Mouse (Mus musculus): Measurements from ENCODE around the gene Ptpn3. TPM values are rescaled to one million over a fixed set of nuclear protein-coding genes. Genes with fewer than 3 reads are reported as not detected.

The Ptpn3 gene
- total and polyA plus RNA-seq, 3 experiments, result 4.7 to 8.4 TPM; not detected in 1

- H3K27ac ChIP-seq (ENCODE audit: control insufficient read depth, low read depth, low read length), result no peak overlapping the region
- no peak overlapping the region for H3K4me3 ChIP-seq (ENCODE audit: control insufficient read depth in 1 of 2, insufficient read depth in 1 of 2, low read depth in 2 of 2, low read length in 2 of 2)
- H3K79me2 ChIP-seq (ENCODE audit: control insufficient read depth, insufficient read depth, low read length, poor library complexity), result no peaks in the 10 kb centered on the region
- H3K9ac ChIP-seq (ENCODE audit: control insufficient read depth, low read depth, low read length, poor library complexity, severe bottlenecking), result no peak overlapping the region
- peaks cover 0 to 6% of the 10 kb centered on the region in 2 experiments; a peak in 2 of 4 replicates for H3K4me1 ChIP-seq (ENCODE audit: control insufficient read depth in 1 of 2, insufficient read depth in 2 of 2, low read length in 2 of 2)
- no peak for TF ChIP-seq RCOR1 (IDR thresholded peaks at IDR 0.05; ENCODE audit: low read depth, low read length)
- TF ChIP-seq TAL1 (IDR thresholded peaks at IDR 0.05; ENCODE audit: low read length), result peak; percentile 25; the same call in 1 of the 2 replicates
- no peaks in the 10 kb centered on the region for H3K36me3 ChIP-seq (ENCODE audit: control insufficient read depth in 1 of 2, insufficient read depth in 2 of 2, low read length in 2 of 2)
- no peaks in the 10 kb centered on the region for H3K9me3 ChIP-seq (replicated peaks; ENCODE audit: insufficient read depth, low read length)
- no peak for DNase-seq (ENCODE audit: low read depth, low spot score)
- H3K27me3 ChIP-seq (ENCODE audit: control insufficient read depth in 1 of 2, insufficient read depth in 2 of 2, low read length in 2 of 2), result peaks cover 0 to 1% of the 10 kb centered on the region in 2 experiments; a peak in 1 of 4 replicates
These were observed 128.8 kb downstream of the Ptpn3 start for GRCm38 (mm10) chr4:57172861-57173260.

- TF ChIP-seq MEF2A (IDR thresholded peaks at IDR 0.05; ENCODE audit: extremely low read depth, insufficient replicate concordance, low read depth, low read length, poor library complexity, severe bottlenecking) (no peak), MAX (IDR thresholded peaks at IDR 0.05; ENCODE audit: low read length) (no peak), MXI1 (IDR thresholded peaks at IDR 0.05; ENCODE audit: low read depth, low read length) (no peak), ZMIZ1 (IDR thresholded peaks at IDR 0.05; ENCODE audit: low read depth, low read length) (no peak), UBTF (IDR thresholded peaks at IDR 0.05; ENCODE audit: borderline replicate concordance, insufficient read depth, low read depth, low read length) (no peak), EP300 (IDR thresholded peaks at IDR 0.05; ENCODE audit: low read depth in 1 of 2, low read length in 2 of 2) (no peak), CHD1 (IDR thresholded peaks at IDR 0.05; ENCODE audit: low read depth, low read length) (no peak), POLR2AphosphoS2 (IDR thresholded peaks at IDR 0.05; ENCODE audit: low read length) (no peak), ZC3H11A (IDR thresholded peaks at IDR 0.05; ENCODE audit: low read depth, low read length) (no peak), NRF1 (IDR thresholded peaks at IDR 0.05; ENCODE audit: insufficient read depth, low read depth, low read length, poor library complexity, severe bottlenecking) (no peak), CHD2 (IDR thresholded peaks at IDR 0.05; ENCODE audit: low read length) (no peak), USF1 (IDR thresholded peaks at IDR 0.05; ENCODE audit: low read depth, low read length) (no peak), SMC3 (IDR thresholded peaks at IDR 0.05; ENCODE audit: low read depth, low read length) (no peak), ELF1 (IDR thresholded peaks at IDR 0.05; ENCODE audit: low read depth, low read length) (no peak), KAT2A (conservative IDR thresholded peaks at IDR 0.05; ENCODE audit: low read depth, low read length) (no peak), TAL1 (IDR thresholded peaks at IDR 0.05; ENCODE audit: low read length) (no peak)
- Histone ChIP-seq H3K27me3 (ENCODE audit: control insufficient read depth in 1 of 2, insufficient read depth in 2 of 2, low read length in 2 of 2) (no peaks in the 10 kb centered on the region; a peak in 1 of 4 replicates), H3K9ac (ENCODE audit: control insufficient read depth, low read depth, low read length, poor library complexity, severe bottlenecking) (no peak overlapping the region), H3K4me1 (ENCODE audit: control insufficient read depth in 1 of 2, insufficient read depth in 2 of 2, low read length in 2 of 2) (peaks cover 0 to 8% of the 10 kb centered on the region in 2 experiments; a peak in 2 of 4 replicates), H3K4me3 (ENCODE audit: control insufficient read depth in 1 of 2, insufficient read depth in 1 of 2, low read depth in 2 of 2, low read length in 2 of 2) (no peak overlapping the region), H3K9me3 (replicated peaks; ENCODE audit: insufficient read depth, low read length) (no peaks in the 10 kb centered on the region), H3K27ac (ENCODE audit: control insufficient read depth, low read depth, low read length) (no peak overlapping the region), H3K79me2 (ENCODE audit: control insufficient read depth, insufficient read depth, low read length, poor library complexity) (no peaks in the 10 kb centered on the region), H3K36me3 (ENCODE audit: control insufficient read depth in 1 of 2, insufficient read depth in 2 of 2, low read length in 2 of 2) (no peaks in the 10 kb centered on the region)
- DNase-seq (ENCODE audit: low read depth, low spot score), result no peak
These were observed 129.8 kb downstream of the Ptpn3 start for GRCm38 (mm10) chr4:57171817-57172216.
